Mouse (Mus musculus) embryonic fibroblast, embryonic 13.5 days (primary cell): Measurements from ENCODE around the gene Top3b. TPM values are rescaled to one million over a fixed set of nuclear protein-coding genes. Genes with fewer than 3 reads are reported as not detected.

Source experiments
- H3K27ac ChIP-seq: 2 replicates; pipeline ENCODE4 v1.5.1; 2012; ENCODE audit warnings: low read length, control low read depth, inconsistent platforms; ENCODE audit not compliant: insufficient read depth
- H3K4me1 ChIP-seq: 2 replicates; pipeline ENCODE4 v1.6.1; 2011; ENCODE audit warnings: low read length; ENCODE audit not compliant: control insufficient read depth, insufficient read depth
- H3K4me3 ChIP-seq: 2 replicates; pipeline ENCODE4 v1.5.1; 2011; ENCODE audit warnings: mild to moderate bottlenecking, control low read depth, low read length; ENCODE audit not compliant: insufficient read depth
- CTCF ChIP-seq: IDR thresholded peaks from 2 replicates; pipeline ENCODE4 v1.5.1; 2011; ENCODE audit warnings: mild to moderate bottlenecking, control low read depth, low read length, moderate library complexity, borderline replicate concordance; ENCODE audit not compliant: insufficient read depth
- POLR2A ChIP-seq: IDR thresholded peaks from 2 replicates; pipeline ENCODE4 v1.6.1; 2011; ENCODE audit warnings: low read depth, mild to moderate bottlenecking, control low read depth, low read length, moderate library complexity
- polyA plus RNA-seq: library from polyadenylated mRNA; stranded (reverse); fragments of >200 nt; gene quantifications from 2 replicates; pipeline ENCODE4 v1.2.4, GENCODE M21; 2011; ENCODE audit warnings: low read depth; ENCODE audit not compliant: missing spikeins, insufficient read length

The Top3b gene
- polyA plus RNA-seq, 1 experiment: 79.2 TPM

- Histone ChIP-seq H3K4me3 (peak within 1 kb of the TSS; percentile 71), H3K27ac (0 out of 2 replicates have a peak within 1 kb of the TSS, but pooled peaks have one; percentile 4), H3K4me1 (no peaks in the 10 kb centered on the region)
- TF ChIP-seq POLR2A (peak; percentile 91), CTCF (peak; percentile 85)
Observed at GRCm38 (mm10) chr16:16896382-16897055, 26.0 kb downstream of the Top3b start, which contains the start of gene Ppm1f. TSS of gene Ppm1f (plus strand) at chr16:16896469.

- no peak overlapping the region for H3K27ac ChIP-seq
- no peak for TF ChIP-seq CTCF
- no peak for TF ChIP-seq POLR2A
- H3K4me1 ChIP-seq: no peaks in the 10 kb centered on the region
- H3K4me3 ChIP-seq: peak overlapping the region; percentile 71
Observed at GRCm38 (mm10) chr16:16897056-16897584, 26.6 kb downstream of the Top3b start.

- H3K4me1 ChIP-seq: no peaks in the 10 kb centered on the region
- H3K27ac ChIP-seq: no peak overlapping the region
- no peak overlapping the region for H3K4me3 ChIP-seq
- no peak for TF ChIP-seq CTCF
- no peak for TF ChIP-seq POLR2A
Observed at GRCm38 (mm10) chr16:16902329-16902728, 31.8 kb downstream of the Top3b start.

- no peak overlapping the region for H3K27ac ChIP-seq
- TF ChIP-seq CTCF (no peak), POLR2A (no peak)
- no peak overlapping the region for H3K4me3 ChIP-seq
- H3K4me1 ChIP-seq: no peaks in the 10 kb centered on the region
Observed at GRCm38 (mm10) chr16:16903188-16903587, 32.7 kb downstream of the Top3b start.

- no peak overlapping the region for H3K27ac ChIP-seq
- H3K4me1 ChIP-seq: no peaks in the 10 kb centered on the region
- TF ChIP-seq POLR2A (no peak), CTCF (no peak)
- H3K4me3 ChIP-seq: no peak overlapping the region
Observed at GRCm38 (mm10) chr16:16907799-16908198, 37.3 kb downstream of the Top3b start.

GRCm38 (mm10) chr16:16911641-16912597 lies 41.4 kb downstream of the Top3b start:
- Histone ChIP-seq H3K4me3 (no peak overlapping the region), H3K27ac (0 out of 2 replicates have a peak overlapping the region, but pooled peaks have one; percentile 4), H3K4me1 (no peaks in the 10 kb centered on the region)
- no peak for TF ChIP-seq POLR2A
- peak; percentile 65; the same call in 1 of the 2 replicates for TF ChIP-seq CTCF

GRCm38 (mm10) chr16:16913440-16913839 lies 42.9 kb downstream of the Top3b start:
- TF ChIP-seq CTCF: no peak
- TF ChIP-seq POLR2A: no peak
- no peak overlapping the region for H3K4me3 ChIP-seq
- H3K27ac ChIP-seq: peak overlapping the region; percentile 7; the same call in 1 of the 2 replicates
- no peaks in the 10 kb centered on the region for H3K4me1 ChIP-seq

GRCm38 (mm10) chr16:16918441-16919117 lies 48.0 kb downstream of the Top3b start:
- TF ChIP-seq POLR2A: no peak
- no peak for TF ChIP-seq CTCF
- Histone ChIP-seq H3K4me3 (no peak overlapping the region), H3K27ac (no peak overlapping the region)

GRCm38 (mm10) chr16:16921021-16921435 lies 50.5 kb downstream of the Top3b start:
- H3K27ac ChIP-seq: no peak overlapping the region
- TF ChIP-seq POLR2A: no peak
- peak; percentile 55; the same call in 1 of the 2 replicates for TF ChIP-seq CTCF
- no peaks in the 10 kb centered on the region for H3K4me1 ChIP-seq
- H3K4me3 ChIP-seq: no peak overlapping the region

More at GRCm38 (mm10) chr16:16918441-16919117, 48.0 kb downstream of the Top3b start:
- no peaks in the 10 kb centered on the region for H3K4me1 ChIP-seq
